Mouse (Mus musculus) lung, postnatal 36 days (tissue): ENCODE results near the gene Dglucy.

Source experiments
- DNase-seq: peaks from one replicate; pipeline ENCODE4 v3.0.0; 2022; ENCODE audit warnings: mixed read lengths

Dglucy gene

GRCm38 (mm10) chr12:100844546-100844945 lies 65.7 kb downstream of the Dglucy start:
- DNase-seq: no peak

- no peak for DNase-seq
Measured at GRCm38 (mm10) chr12:100845829-100846228, 67.0 kb downstream of the Dglucy start.

GRCm38 (mm10) chr12:100846566-100846965 lies 67.7 kb downstream of the Dglucy start:
- no peak for DNase-seq

- DNase-seq: no peak
Measured at GRCm38 (mm10) chr12:100847437-100848080, 68.7 kb downstream of the Dglucy start.

- peak; percentile 68 for DNase-seq
Measured at GRCm38 (mm10) chr12:100849421-100850138, 70.7 kb downstream of the Dglucy start.

- DNase-seq: no peak
Measured at GRCm38 (mm10) chr12:100852370-100852769, 73.5 kb downstream of the Dglucy start.

GRCm38 (mm10) chr12:100856337-100856736 lies 77.5 kb downstream of the Dglucy start:
- DNase-seq: no peak

GRCm38 (mm10) chr12:100857791-100858190 lies 78.9 kb downstream of the Dglucy start:
- DNase-seq: no peak

GRCm38 (mm10) chr12:100862272-100862671 lies 83.4 kb downstream of the Dglucy start:
- no peak for DNase-seq

- no peak for DNase-seq
Measured at GRCm38 (mm10) chr12:100862856-100863446, 84.1 kb downstream of the Dglucy start.

GRCm38 (mm10) chr12:100865072-100865471 lies 86.2 kb downstream of the Dglucy start:
- DNase-seq: no peak

- no peak for DNase-seq
Measured at GRCm38 (mm10) chr12:100865509-100866078, 86.7 kb downstream of the Dglucy start.

GRCm38 (mm10) chr12:100867097-100867496 lies 88.2 kb downstream of the Dglucy start:
- no peak for DNase-seq

GRCm38 (mm10) chr12:100868049-100868622 lies 89.3 kb downstream of the Dglucy start:
- no peak for DNase-seq

GRCm38 (mm10) chr12:100871234-100871633 lies 92.4 kb downstream of the Dglucy start:
- DNase-seq: no peak

GRCm38 (mm10) chr12:100871841-100872240 lies 93.0 kb downstream of the Dglucy start:
- no peak for DNase-seq

- no peak for DNase-seq
Measured at GRCm38 (mm10) chr12:100873612-100874011, 94.8 kb downstream of the Dglucy start.

GRCm38 (mm10) chr12:100875553-100875952 lies 96.7 kb downstream of the Dglucy start:
- no peak for DNase-seq

GRCm38 (mm10) chr12:100875960-100876359 lies 97.1 kb downstream of the Dglucy start:
- DNase-seq: no peak

- DNase-seq: no peak
Measured at GRCm38 (mm10) chr12:100877936-100878335, 99.1 kb downstream of the Dglucy start.

GRCm38 (mm10) chr12:100878556-100878955 lies 99.7 kb downstream of the Dglucy start:
- peak; percentile 38 for DNase-seq

GRCm38 (mm10) chr12:100883168-100883567 lies 104.3 kb downstream of the Dglucy start:
- DNase-seq: peak; percentile 49

- no peak for DNase-seq
Measured at GRCm38 (mm10) chr12:100885585-100885984, 106.7 kb downstream of the Dglucy start.
